Mouse (Mus musculus): ENCODE measurements at regions not wholly inside any gene's neighbourhood (a gene's known extent, or its start where the extent isn't known, plus 50 kb on each side); places are given as distances from the start of the nearest gene placed in this dataset.

GRCm38 (mm10) chr12:13100505-13101354 lies 148.3 kb downstream of the Ddx1 start:
- DNase-seq (ENCODE audit: low spot score in 2 of 2), result no peak

- no peak for DNase-seq (ENCODE audit: low spot score in 2 of 2)
These were observed 152.6 kb upstream of the Mycn start for GRCm38 (mm10) chr12:13094111-13094851.

DNA sequence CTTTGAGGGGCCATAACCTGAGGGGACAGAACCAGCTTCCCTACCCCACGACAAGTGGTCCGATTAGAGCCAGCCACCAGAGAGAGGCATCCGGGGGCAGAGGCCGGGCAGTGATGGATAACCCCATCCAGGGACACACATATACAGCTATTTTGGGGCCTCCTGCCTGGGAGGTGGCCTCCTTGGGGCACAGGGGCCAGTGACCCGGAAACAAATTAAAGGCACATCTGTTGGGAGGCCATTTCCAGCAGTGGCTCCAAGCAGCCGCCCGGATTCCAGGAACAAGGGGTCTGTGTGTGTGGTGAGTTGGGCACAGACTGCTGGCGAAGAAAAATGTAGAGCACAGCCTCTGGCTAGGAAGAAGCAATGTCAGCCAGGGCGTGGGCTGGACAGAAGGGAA lies 144.2 kb upstream of the Mycn start:
- no peak for DNase-seq (ENCODE audit: low spot score in 2 of 2)

GRCm38 (mm10) chr12:13085484-13085883 lies 143.8 kb upstream of the Mycn start:
- DNase-seq (ENCODE audit: low spot score in 2 of 2), result no peak

GRCm38 (mm10) chr12:13083337-13084054 lies 141.8 kb upstream of the Mycn start:
- DNase-seq (ENCODE audit: low spot score in 2 of 2), result no peak

DNA sequence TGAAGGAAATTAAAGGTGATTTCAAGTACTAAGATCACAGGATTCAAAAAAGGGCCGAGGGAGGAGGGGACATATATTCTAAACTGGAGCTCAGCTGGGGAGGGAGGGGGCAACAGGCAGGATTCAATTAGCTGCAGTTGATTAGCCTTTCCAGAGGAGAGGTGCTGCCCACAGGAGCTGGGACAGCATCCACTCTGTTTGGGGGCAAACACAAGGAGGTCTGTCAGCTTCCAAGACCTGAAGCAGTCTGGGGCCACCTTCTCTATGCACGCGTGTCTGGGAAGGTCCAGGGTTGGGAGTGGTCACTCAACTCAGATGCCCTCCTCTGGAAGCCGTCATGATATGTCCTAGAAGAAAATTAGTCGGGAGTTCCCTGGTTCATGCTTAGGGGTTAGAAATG lies 139.1 kb upstream of the Mycn start:
- no peak for DNase-seq (ENCODE audit: low spot score in 2 of 2)

- no peak for DNase-seq (ENCODE audit: low spot score in 2 of 2)
These were observed 138.1 kb upstream of the Mycn start for GRCm38 (mm10) chr12:13079832-13080231.

GRCm38 (mm10) chr12:13077689-13078088 lies 136.0 kb upstream of the Mycn start:
- no peak for DNase-seq (ENCODE audit: low spot score in 2 of 2)

- DNase-seq (ENCODE audit: low spot score in 2 of 2), result no peak
These were observed 135.1 kb upstream of the Mycn start for GRCm38 (mm10) chr12:13076699-13077287.

GRCm38 (mm10) chr12:13073126-13073886 lies 131.6 kb upstream of the Mycn start:
- no peak for DNase-seq (ENCODE audit: low spot score in 2 of 2)

DNA sequence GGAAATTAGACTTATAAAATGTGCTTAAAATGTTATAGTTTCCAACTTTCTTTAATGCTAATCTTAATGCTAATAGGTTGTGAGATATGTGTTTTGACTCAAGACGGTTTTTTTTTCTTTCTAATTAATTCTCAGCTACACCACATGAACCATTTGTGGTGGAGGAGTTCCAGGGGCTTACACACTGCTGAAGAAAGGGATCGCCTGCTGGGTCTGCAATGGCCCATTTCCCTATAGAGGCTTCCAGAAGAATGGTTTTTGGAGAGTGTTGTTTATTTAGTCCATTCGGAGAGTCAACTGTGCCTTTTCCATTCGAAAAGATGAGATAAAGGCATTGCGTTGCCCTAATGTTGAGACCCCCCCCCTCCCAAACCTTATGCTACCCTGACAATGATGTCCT lies 125.6 kb upstream of the Mycn start:
- DNase-seq (ENCODE audit: low spot score in 2 of 2), result no peak

DNA sequence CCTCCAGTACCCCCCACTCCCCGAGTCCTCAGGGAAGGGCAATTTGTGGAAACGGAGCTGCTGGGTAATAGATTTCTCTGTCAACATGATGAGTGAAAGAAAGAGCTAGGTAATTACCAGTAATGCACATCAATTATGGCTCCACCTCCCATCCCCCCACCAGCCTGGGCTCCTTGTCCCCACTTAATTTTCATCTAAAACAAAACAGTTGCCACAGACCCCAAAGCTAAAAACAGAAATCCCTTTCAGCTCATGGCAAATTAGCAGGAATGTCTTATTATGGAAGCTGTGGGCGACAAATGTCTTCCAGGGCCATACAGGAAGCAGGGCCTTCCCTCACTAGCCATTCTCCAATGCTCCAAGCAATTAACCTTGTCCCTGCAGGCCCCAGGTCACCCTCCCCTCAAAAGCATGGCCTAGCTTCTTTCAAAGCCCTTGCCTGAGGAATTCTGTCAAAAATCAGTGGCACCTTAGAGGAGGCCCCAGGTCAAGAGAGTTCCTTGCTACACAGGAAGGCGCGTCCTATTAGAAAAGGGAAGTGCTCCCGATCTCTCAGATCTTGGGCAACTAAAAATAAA lies 125.0 kb upstream of the Mycn start:
- DNase-seq (ENCODE audit: low spot score in 2 of 2), result no peak

GRCm38 (mm10) chr12:13059473-13059872 lies 117.8 kb upstream of the Mycn start:
- no peak for DNase-seq (ENCODE audit: low spot score in 2 of 2)

- no peak for DNase-seq (ENCODE audit: low spot score in 2 of 2)
These were observed 114.5 kb upstream of the Mycn start for GRCm38 (mm10) chr12:13056246-13056645.

GRCm38 (mm10) chr12:13054611-13055010 lies 112.9 kb upstream of the Mycn start:
- DNase-seq (ENCODE audit: low spot score in 2 of 2), result no peak

GRCm38 (mm10) chr12:13053746-13054145 lies 112.0 kb upstream of the Mycn start:
- no peak for DNase-seq (ENCODE audit: low spot score in 2 of 2)

GRCm38 (mm10) chr12:13052845-13053623 lies 111.3 kb upstream of the Mycn start:
- peak in 1 of 2 experiments; percentile 7 for DNase-seq (ENCODE audit: low spot score in 2 of 2)

- no peak for DNase-seq (ENCODE audit: low spot score in 2 of 2)
These were observed 110.5 kb upstream of the Mycn start for GRCm38 (mm10) chr12:13052164-13052563.

DNA sequence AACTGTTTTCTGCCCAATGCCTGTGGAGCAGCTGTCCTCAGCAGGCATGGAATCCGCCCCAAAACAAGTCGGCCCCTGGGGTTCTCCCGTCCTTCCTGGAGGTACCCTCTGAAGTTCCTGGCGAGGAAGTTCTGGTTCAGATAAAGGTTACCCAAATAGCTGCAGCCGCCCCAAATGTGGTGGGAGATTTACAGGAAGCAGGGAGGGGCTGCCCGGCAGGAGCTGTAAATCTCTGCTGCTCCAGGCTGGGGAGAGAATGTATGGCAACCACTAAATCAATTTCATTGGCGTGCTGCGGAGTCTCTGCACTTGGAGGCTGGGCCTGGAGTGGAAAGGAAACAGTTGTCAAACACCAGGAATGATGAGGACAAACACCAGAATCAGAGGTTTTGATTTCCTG lies 107.9 kb upstream of the Mycn start:
- no peak for DNase-seq (ENCODE audit: low spot score in 2 of 2)

Measured in gastrocnemius, adult 8-10 months (tissue).